Mouse (Mus musculus) intestine, embryonic 16.5 days (tissue): ENCODE measurements around the gene Gkn1. TPM values are rescaled to one million over a fixed set of nuclear protein-coding genes. Genes with fewer than 3 reads are reported as not detected.

Experiments
- polyA plus RNA-seq: library from polyadenylated mRNA; unstranded; fragments of >200 nt; fragmentation: Nextera tagmentation; extraction: Ambion mirVana; gene quantifications from 2 replicates; pipeline ENCODE4 v1.2.1, GENCODE M21; 2015

The Gkn1 gene
- polyA plus RNA-seq, 1 experiment from 2014 or later = not detected

Other genes starting within 250 kb of the Gkn1 start
- 0.23 and 0.54 TPM in 2 replicates for gene D6Ertd527e, start 246.2 kb downstream of the Gkn1 start, polyA plus RNA-seq
- gene Antxr1, start 15.1 kb downstream of the Gkn1 start, polyA plus RNA-seq = 3.9 and 4.1 TPM in 2 replicates
- not detected in 2 replicates for gene Gkn2, start 22.4 kb upstream of the Gkn1 start, polyA plus RNA-seq
- 0.21 and 0.38 TPM in 2 replicates for gene Gkn3, start 38.0 kb upstream of the Gkn1 start, polyA plus RNA-seq
- gene Bmp10, start 78.1 kb upstream of the Gkn1 start, polyA plus RNA-seq = not detected in 2 replicates
- gene Arhgap25, start 182.3 kb upstream of the Gkn1 start, polyA plus RNA-seq = 3.4 and 4.2 TPM in 2 replicates
- gene Prokr1, start 239.8 kb upstream of the Gkn1 start, polyA plus RNA-seq = 2.3 and 2.4 TPM in 2 replicates